Mouse (Mus musculus): ENCODE data around the gene Mast1.

The Mast1 gene

DNA sequence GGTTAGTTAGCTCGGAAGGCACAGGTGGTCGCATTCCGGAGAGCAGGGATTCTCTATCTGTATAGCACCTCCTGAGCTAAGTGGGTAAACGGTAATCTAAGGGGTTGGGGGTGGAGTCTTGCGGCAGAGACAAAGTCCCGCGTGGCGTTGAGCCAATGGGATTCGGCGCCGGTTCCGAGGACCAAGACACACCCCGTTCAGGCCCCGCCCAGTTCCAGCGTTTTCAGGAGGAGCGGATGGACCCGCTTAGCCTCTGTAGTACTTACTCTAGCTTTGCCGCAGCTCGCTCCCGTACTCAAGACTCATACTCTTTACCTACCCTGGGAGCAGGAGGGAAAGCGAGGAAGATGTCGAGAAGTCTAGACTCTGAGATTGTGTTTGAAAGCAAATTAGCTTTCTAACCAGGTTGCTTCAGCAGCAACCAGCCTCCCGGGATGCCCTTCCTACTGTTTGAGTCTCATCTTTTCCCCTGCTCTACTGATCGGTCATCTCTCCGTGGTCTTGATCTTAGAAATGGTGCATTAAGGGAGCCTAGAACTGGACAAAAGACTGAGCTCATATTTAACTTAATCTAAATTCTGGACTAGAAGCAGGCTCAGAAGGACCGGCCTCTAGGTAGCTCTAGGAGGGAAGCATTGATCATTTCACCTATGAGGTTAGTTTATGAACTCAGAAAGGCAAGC, 7.5 kb upstream of the Mast1 start:
- no peak for DNase-seq (ENCODE audit: low read depth, low spot score)

GRCm38 (mm10) chr8:84943699-84944098, 6.5 kb upstream of the Mast1 start:
- DNase-seq (ENCODE audit: low read depth, low spot score): no peak

DNA sequence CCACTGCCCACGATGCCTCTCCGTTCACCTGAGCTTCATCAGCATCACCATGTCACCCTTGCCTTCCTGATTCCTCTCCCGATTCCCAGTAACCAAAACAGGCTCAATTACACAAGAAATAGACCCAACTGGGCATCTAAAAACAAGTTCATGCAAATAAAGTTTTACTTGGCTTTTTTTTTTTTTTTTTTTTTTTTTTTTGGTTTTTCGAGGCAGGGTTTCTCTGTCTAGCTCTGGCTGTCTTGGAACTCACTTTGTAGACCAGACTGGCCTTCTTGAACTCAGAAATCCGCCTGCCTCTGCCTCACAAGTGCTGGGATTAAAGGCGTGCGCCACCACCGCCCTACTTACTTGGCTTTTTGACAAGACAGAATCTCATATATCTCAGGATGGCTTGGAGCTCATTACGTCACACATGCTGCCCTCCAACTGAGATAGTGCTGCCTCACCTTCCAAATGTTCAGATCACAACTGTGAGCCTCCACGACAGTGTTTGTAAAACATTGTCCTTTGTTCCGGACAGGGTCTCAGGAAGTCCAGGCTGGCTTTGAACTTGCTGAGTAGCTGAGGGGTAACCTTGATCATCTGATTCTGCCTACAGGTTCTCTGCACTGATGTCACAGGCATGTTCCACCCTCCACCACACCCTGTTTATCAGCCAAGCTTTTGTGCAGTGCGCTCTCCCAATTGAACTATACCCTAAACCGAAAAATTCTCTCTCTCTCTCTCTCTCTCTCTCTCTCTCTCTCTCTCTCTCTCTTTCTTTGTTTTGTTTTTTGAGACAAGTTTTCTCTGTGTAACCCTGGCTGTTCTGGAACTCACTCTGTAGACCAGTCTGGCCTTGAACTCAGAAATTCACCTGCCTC, 694 bp upstream of the Mast1 start:
- no peak for DNase-seq (ENCODE audit: low read depth, low spot score)

- DNase-seq (ENCODE audit: low read depth, low spot score): no peak
Measured at GRCm38 (mm10) chr8:84936041-84936961, 858 bp downstream of the Mast1 start.

GRCm38 (mm10) chr8:84935489-84935888, 1.7 kb downstream of the Mast1 start:
- no peak for DNase-seq (ENCODE audit: low read depth, low spot score)

DNA sequence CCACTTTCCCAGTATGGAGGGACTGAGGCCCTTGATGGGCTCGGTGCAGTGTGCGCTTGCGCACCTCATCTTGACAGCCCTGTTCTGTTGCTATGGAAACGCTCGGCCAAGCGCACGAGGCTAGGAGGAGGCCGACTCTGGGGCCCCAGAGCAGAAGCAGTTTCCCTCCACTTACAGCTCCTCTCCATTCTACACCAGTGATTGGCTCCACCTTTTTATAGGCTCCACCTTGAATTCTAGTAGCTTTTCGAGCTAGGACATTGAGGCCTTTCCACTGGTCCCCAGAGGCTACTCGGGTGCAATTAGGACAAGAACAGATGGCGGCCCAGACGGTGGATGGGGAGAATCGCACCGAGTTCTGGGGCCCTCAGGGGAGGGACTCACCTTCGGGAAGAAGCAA, 2.3 kb downstream of the Mast1 start:
- DNase-seq (ENCODE audit: low read depth, low spot score): peak; percentile 64

DNA sequence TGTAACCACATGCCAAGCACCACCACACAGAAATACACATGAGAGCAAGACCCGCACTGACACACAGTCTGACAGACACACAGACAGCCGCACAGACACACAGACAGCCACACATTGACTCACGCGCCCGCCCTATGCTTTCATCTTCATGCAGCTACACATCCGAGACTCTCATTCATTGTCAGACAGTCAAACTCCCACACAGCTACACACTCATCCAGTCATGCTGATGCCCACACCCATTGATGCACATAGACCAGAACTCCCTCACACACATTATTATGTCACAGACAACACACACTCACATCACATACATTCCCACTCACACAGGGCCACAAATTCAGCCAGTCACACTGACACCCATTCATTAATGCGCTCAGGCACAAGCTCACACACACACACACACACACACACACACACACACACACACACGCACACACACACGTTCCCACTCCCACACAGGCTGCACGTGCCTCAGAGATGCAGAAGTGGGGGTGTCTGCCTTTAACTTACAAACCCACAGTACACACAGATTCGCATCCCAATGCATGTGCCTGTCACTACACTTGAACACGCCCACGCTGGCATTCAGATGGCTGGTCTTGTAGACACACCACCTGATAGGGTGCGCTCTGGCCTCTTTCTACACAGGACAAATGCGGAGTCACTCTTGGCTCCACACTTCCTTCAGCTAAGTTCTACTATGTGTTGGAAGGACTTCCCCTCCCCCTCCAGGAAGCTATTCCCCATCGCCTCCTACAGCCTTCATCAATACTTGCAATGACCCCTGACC, 3.2 kb downstream of the Mast1 start:
- no peak for DNase-seq (ENCODE audit: low read depth, low spot score)

GRCm38 (mm10) chr8:84930582-84930981, 6.6 kb downstream of the Mast1 start:
- DNase-seq (ENCODE audit: low read depth, low spot score): no peak

DNA sequence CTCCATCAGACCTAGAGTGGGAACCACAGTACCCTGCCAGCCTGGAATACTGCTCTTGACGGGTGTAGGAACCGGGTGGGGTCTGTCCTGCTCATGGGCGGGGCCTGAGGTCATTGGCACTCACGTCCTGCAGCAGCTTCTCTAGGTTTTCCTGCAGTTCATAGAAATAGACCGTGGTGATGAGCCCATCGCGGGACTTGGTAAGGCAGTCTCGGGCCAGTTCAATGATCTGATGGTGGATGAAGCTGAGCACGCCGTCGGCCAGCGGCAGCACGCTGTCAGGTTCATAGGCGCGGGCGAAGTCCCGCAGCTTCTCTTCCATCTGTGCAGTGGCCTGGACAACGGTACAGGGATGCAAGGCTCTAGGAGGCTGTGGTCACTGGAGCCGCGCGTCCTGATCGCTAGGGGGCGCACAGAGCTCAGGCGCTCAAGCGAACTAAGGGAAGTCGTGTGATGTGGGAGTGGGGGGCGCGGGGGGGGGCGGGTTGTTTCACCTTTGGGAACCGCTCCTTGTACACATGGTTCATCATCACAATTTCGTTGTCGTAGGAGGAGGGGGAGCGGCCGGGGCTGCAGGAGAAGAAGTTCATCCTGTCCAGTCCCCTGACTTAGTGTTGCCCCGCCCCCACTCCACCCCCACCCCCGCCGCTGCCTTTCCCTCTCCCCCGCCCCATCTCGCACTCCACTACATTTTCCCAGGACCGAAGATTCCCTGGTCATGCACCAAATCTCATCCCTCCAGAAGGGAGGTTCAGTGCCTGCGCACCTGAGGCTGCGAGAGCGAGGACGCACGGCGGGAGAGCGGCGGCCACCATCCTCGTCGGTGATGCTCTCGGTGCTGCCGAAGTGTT, 8.5 kb downstream of the Mast1 start:
- DNase-seq (ENCODE audit: low read depth, low spot score): no peak

DNA sequence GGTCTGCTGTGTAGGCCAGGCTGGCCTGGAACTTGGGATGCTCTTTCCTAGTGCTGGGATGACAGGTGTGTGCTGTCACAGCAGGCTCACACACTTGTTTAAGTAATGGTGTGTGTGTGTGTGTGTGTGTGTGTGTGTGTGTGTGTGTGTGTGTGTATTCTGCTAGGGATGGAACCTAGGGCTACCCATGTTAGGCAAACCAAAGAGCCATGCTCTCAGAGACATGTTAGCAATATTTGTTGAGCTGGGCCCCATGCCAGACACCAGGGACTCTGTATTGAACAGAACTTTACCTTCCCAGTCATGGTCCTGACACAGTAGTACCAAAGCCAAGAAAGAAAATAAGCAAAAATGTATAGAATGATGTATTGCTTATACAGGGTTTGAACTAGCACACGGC, 9.6 kb downstream of the Mast1 start:
- DNase-seq (ENCODE audit: low read depth, low spot score): no peak

DNA sequence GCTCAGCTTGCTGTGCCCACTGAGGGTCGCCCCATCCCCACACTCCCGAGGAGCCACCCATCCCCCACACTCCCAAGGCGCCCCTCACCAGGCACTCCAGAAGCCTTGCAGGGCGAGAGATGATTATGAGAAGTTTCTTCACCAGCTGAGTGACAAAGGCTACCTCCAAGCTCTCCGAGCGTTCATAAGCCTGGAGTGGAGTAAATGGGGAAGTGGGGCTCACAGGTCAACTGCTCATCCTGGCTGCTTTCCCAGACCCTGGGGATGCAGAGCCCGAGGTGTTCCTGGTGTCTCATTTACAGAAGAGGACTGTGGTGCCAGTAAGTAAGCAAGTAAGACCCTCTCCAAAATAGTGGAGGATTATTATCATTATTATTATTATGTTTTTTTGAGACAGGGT, 11.6 kb downstream of the Mast1 start:
- DNase-seq (ENCODE audit: low read depth, low spot score): no peak

- no peak for DNase-seq (ENCODE audit: low read depth, low spot score)
Measured at GRCm38 (mm10) chr8:84921596-84921995, 15.6 kb downstream of the Mast1 start.

DNA sequence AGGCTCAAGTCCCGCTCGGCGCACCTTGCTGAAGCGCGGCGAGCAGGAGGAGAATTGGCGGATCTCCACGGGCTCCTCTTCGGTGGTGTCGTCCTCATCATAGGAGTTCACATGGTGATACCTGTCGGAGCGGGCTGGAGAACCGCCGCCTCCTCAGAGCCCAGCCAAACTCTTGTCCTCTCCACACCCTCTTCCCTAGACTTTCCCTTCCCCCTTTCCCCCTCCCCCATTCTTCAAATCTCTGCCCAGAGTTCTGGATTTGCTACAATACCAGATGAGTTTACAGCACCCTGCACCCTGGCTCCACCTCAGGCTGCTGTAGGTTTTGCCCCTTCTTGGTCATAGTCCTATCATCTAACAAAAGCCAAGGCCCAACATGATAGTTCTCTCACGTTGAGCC, 18.5 kb downstream of the Mast1 start:
- DNase-seq (ENCODE audit: low read depth, low spot score): no peak

DNA sequence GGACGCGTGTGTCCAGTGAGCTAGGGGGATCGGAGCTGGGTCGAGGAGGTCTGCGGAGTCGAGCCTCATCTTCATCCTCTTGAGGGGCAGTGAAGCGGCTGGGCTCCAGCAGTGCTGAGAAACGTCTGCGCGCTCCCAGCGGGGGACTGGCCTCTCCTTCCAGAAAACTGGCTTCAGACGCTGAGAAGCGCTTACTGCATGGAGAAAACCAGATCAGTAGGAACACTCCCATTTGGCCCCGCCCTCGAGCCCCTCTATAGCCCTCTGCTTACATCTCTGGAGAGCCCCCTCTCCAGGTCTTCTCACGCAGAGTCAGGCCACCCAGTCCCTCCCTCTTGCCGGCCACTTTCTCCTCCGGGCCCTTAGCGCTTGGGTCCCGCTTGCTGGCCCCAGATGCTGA, 19.4 kb downstream of the Mast1 start:
- no peak for DNase-seq (ENCODE audit: low read depth, low spot score)

DNA sequence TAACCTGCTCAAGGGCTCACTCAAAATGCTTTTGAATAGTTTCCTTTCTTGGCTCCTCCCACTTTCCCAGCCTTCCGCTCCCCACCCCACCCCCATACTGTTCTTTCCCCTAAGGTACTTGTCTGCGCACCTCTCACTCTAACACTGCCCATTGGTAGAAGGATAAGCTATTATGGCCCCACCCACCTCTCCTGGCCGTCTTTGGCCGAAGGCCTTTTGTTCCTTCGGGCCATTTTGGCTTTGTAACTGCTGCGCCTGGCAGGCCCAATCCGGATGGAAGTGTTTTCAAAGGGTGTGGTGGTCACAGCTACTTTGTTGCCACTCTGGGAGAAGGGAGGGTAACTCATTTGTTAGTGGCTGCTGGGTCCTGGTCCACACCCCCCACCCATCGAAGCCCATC, 21.9 kb downstream of the Mast1 start:
- DNase-seq (ENCODE audit: low read depth, low spot score): no peak

DNA sequence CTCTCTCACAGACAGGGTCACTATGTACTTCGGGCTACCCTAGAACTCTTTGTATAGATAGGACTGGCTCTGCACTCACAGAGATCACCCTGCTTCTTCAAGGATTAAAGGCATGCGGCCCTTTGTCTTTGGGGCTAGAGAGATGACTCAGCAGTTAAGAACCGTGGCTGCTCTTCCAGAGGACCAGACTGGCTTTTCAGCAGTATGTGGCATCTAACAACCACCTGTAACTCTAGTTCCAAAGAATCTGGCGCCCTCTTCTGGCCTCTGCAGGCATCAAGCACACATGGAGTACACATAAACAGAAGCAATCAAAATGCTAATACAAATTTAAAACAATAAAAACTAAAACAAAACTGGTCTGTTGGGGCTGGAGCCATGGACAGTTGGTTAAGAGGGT, 23.2 kb downstream of the Mast1 start:
- DNase-seq (ENCODE audit: low read depth, low spot score): no peak

- DNase-seq (ENCODE audit: low read depth, low spot score): no peak
Measured at GRCm38 (mm10) chr8:84913502-84913900, 23.7 kb downstream of the Mast1 start.

DNA sequence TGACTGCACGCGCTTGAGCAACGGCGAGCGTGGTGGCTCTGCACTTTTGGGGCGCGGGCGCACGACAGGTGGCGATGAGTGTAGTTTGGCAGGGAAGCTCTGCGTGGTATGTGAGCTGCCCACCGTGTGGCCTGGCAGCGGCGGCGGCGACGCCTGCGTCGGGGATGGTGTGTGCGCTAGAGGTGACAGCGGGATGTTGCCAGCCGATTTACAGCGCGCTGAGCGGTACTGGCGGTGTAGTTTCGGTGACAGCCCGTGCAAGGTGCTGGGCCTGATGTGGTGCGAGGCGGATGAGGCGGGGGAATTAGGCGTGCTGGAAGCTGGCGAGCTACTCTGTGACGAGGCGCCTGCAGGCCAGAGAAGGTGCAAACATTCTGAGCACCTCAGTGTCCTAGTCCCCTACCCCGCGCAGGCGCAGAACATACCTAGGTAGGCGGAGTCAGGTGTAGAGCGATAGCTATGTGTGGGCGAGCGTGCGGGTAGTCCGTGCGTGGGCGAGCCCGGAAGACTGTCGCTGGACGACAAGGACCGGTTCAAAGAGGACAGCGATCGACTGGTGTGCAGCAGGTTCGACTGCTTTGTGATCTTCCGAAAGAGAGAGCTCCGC, 24.2 kb downstream of the Mast1 start:
- DNase-seq (ENCODE audit: low read depth, low spot score): no peak

DNA sequence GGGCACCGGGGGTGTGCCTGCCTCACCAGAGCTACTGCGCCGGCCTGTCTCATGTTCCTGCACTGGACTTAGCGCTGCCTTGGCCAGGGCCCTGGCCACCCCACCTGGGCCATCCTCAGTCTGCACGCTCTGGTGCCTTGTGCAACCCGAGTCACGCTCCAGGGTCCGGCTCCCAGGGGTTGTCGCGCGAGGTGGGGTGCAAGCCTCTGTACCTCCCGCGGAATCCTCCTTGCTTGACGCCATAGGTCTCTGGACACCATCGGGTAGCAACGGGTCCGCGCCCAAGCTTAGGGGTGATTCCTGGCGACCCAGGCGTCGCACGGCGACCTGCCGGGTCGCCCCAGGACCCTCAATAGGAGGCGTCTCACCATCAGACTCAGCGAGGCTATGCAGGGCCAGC, 24.8 kb downstream of the Mast1 start:
- DNase-seq (ENCODE audit: low read depth, low spot score): no peak

DNA sequence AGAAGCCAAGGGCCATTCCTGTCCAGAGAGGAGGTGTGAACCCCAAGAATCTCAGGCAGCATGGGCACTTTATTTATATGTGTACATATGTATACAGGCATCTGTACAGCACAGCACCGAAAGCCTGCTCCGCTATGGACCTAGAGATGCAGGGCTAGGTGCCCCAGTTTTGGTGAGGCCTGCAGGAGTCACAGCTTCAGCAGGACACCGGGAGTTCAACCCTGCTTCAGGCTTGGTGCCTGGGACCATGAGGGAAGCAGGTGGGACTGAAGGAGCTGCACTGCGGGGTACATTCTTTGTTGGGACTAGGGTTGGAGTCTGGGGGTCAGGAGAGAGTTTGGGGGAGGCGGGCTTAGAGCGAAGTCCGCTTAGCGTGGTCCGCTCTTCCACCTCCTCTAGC, 25.3 kb downstream of the Mast1 start:
- DNase-seq (ENCODE audit: low read depth, low spot score): no peak
